Mouse (Mus musculus) testis, adult 10 weeks (tissue): ENCODE results near the gene Ylpm1. TPM values are rescaled to one million over a fixed set of nuclear protein-coding genes. Genes with fewer than 3 reads are reported as not detected.

Experiments used
- polyA plus RNA-seq: library from polyadenylated mRNA; stranded (reverse); fragments of 350-450 nt; fragmentation: Illumina TruSeq; extraction: RNeasy Lipid Tissue Mini Kit (QIAGEN cat#74804); gene quantifications from one replicate; pipeline ENCODE4 v1.2.3, GENCODE M21; 2014; ENCODE audit warnings: low read depth, low replicate concordance

The Ylpm1 gene
- polyA plus RNA-seq = 101 TPM

GRCm38 (mm10) chr12:84996083-84996496 lies at the start of gene Ylpm1:
Gene Ylpm1, plus strand, starts transcription at chr12:84996321.

GRCm38 (mm10) chr12:84970428-84971096 lies 25.6 kb upstream of the Ylpm1 start, which contains the start of the genes Fcf1 and Arel1:
Gene Fcf1, plus strand, starts transcription at chr12:84970897.
Gene Arel1, minus strand, starts transcription at chr12:84970900.

GRCm38 (mm10) chr12:85110698-85111592 lies 114.8 kb downstream of the Ylpm1 start, which contains the start of the genes Prox2 and Dlst:
Gene Prox2, minus strand, starts transcription at chr12:85110759.
Gene Dlst, plus strand, starts transcription at chr12:85110833.

Other genes with a start within 250 kb of the Ylpm1 start
- 10.9 TPM for gene Npc2, start 223.2 kb upstream of the Ylpm1 start, polyA plus RNA-seq
- gene Isca2, start 223.1 kb upstream of the Ylpm1 start, polyA plus RNA-seq = 156 TPM
- 0.38 TPM for gene Ltbp2, start 119.8 kb upstream of the Ylpm1 start, polyA plus RNA-seq
- 136 TPM for gene Fcf1, start 25.4 kb upstream of the Ylpm1 start, polyA plus RNA-seq
- 36.5 TPM for gene Arel1, start 25.4 kb upstream of the Ylpm1 start, polyA plus RNA-seq
- gene Prox2, start 114.4 kb downstream of the Ylpm1 start, polyA plus RNA-seq = 5.3 TPM
- gene Dlst, start 114.5 kb downstream of the Ylpm1 start, polyA plus RNA-seq = 85.8 TPM
- gene Rps6kl1, start 154.9 kb downstream of the Ylpm1 start, polyA plus RNA-seq = not detected
- 2.1 TPM for gene Pgf, start 181.5 kb downstream of the Ylpm1 start, polyA plus RNA-seq
- 4.6 TPM for gene Eif2b2, start 223.2 kb downstream of the Ylpm1 start, polyA plus RNA-seq